Mouse (Mus musculus): ENCODE data around the gene Tmem135. TPM values are rescaled to one million over a fixed set of nuclear protein-coding genes. Genes with fewer than 3 reads are reported as not detected.
A peak's percentile ranks its signal among the peaks of the same experiment; 100 is the strongest.

Gene Tmem135
- polyA plus RNA-seq, 1 experiment = 37.5 TPM

GRCm38 (mm10) chr7:89418917-89419679 is 15.1 kb upstream of the Tmem135 start:
- DNase-seq (ENCODE audit: extremely low spot score in 1 of 2, low spot score in 1 of 2) = peak in 1 of 2 experiments; percentile 47

GRCm38 (mm10) chr7:89418127-89418653 is 14.2 kb upstream of the Tmem135 start:
- DNase-seq (ENCODE audit: extremely low spot score in 1 of 2, low spot score in 1 of 2) = no peak

GRCm38 (mm10) chr7:89417707-89418106 is 13.7 kb upstream of the Tmem135 start:
- no peak for DNase-seq (ENCODE audit: extremely low spot score in 1 of 2, low spot score in 1 of 2)

- no peak for DNase-seq (ENCODE audit: extremely low spot score in 1 of 2, low spot score in 1 of 2)
These were observed 12.0 kb upstream of the Tmem135 start for GRCm38 (mm10) chr7:89416027-89416426.

GRCm38 (mm10) chr7:89412094-89412493 is 8.1 kb upstream of the Tmem135 start:
- DNase-seq (ENCODE audit: extremely low spot score in 1 of 2, low spot score in 1 of 2) = no peak

- DNase-seq (ENCODE audit: extremely low spot score in 1 of 2, low spot score in 1 of 2) = no peak
These were observed 7.3 kb upstream of the Tmem135 start for GRCm38 (mm10) chr7:89411346-89411745.

GRCm38 (mm10) chr7:89410294-89410693 is 6.3 kb upstream of the Tmem135 start:
- DNase-seq (ENCODE audit: extremely low spot score in 1 of 2, low spot score in 1 of 2) = no peak

- DNase-seq (ENCODE audit: extremely low spot score in 1 of 2, low spot score in 1 of 2) = no peak
These were observed 3.3 kb upstream of the Tmem135 start for GRCm38 (mm10) chr7:89407006-89407940.

- no peak for DNase-seq (ENCODE audit: extremely low spot score in 1 of 2, low spot score in 1 of 2)
These were observed 2.0 kb upstream of the Tmem135 start for GRCm38 (mm10) chr7:89406011-89406410.

GRCm38 (mm10) chr7:89404734-89405440 is 865 bp upstream of the Tmem135 start:
- no peak for DNase-seq (ENCODE audit: extremely low spot score in 1 of 2, low spot score in 1 of 2)

- DNase-seq (ENCODE audit: extremely low spot score in 1 of 2, low spot score in 1 of 2) = peak in 1 of 2 experiments; percentile 61
These were observed 709 bp downstream of the Tmem135 start for GRCm38 (mm10) chr7:89403053-89403972.

- no peak for DNase-seq (ENCODE audit: extremely low spot score in 1 of 2, low spot score in 1 of 2)
These were observed 2.1 kb downstream of the Tmem135 start for GRCm38 (mm10) chr7:89401936-89402335.

GRCm38 (mm10) chr7:89401136-89401858 is 2.7 kb downstream of the Tmem135 start:
- no peak for DNase-seq (ENCODE audit: extremely low spot score in 1 of 2, low spot score in 1 of 2)

- peak in 1 of 2 experiments; percentile 18 for DNase-seq (ENCODE audit: extremely low spot score in 1 of 2, low spot score in 1 of 2)
These were observed 3.3 kb downstream of the Tmem135 start for GRCm38 (mm10) chr7:89400721-89401120.

- DNase-seq (ENCODE audit: extremely low spot score in 1 of 2, low spot score in 1 of 2) = no peak
These were observed 6.0 kb downstream of the Tmem135 start for GRCm38 (mm10) chr7:89397837-89398534.

- no peak for DNase-seq (ENCODE audit: extremely low spot score in 1 of 2, low spot score in 1 of 2)
These were observed 7.6 kb downstream of the Tmem135 start for GRCm38 (mm10) chr7:89396386-89396785.

GRCm38 (mm10) chr7:89395399-89395798 is 8.6 kb downstream of the Tmem135 start:
- no peak for DNase-seq (ENCODE audit: extremely low spot score in 1 of 2, low spot score in 1 of 2)

- no peak for DNase-seq (ENCODE audit: extremely low spot score in 1 of 2, low spot score in 1 of 2)
These were observed 11.2 kb downstream of the Tmem135 start for GRCm38 (mm10) chr7:89392825-89393224.
